Mouse (Mus musculus): ENCODE data around the gene Hdac9.

- TF ChIP-seq GATA1 (IDR thresholded peaks at IDR 0.05; ENCODE audit: low read length) (no peak), TAL1 (IDR thresholded peaks at IDR 0.05; ENCODE audit: low read length) (no peak)
Observed at GRCm38 (mm10) chr12:34379681-34380080, 537.2 kb downstream of the Hdac9 start.
